Mouse (Mus musculus): ENCODE data around the gene Il7r.

The Il7r gene

GRCm38 (mm10) chr15:9471053-9471685 lies 58.8 kb downstream of the Il7r start:
- DNase-seq, result no peak

- no peak for DNase-seq
Observed at GRCm38 (mm10) chr15:9464039-9464438, 65.9 kb downstream of the Il7r start.

- DNase-seq, result no peak
Observed at GRCm38 (mm10) chr15:9463521-9464027, 66.4 kb downstream of the Il7r start.

Data from kidney, adult 11 months (tissue).